Comparison of ENCODE assay signal across 8 mouse cellular contexts in genomic region chr12:55831101-55831500, GRCm38 (mm10). TPM values are rescaled to one million over a fixed set of nuclear protein-coding genes. Genes with fewer than 3 reads are reported as not detected.
DNase-seq lines count a peak whose midpoint lies in the region; ATAC-seq lines count a peak whose summit lies in the region.

No protein-coding gene starts in this region.

- no peaks in the 10 kb centered on the region for H3K4me1 ChIP-seq in hindbrain, embryonic 10.5 days (replicated peaks)
- H3K4me1 ChIP-seq in hindbrain, embryonic 13.5 days (replicated peaks) = no peaks in the 10 kb centered on the region

- peak; percentile 62 for DNase-seq in hindbrain, embryonic 10.5 days (ENCODE audit: low spot score)
- DNase-seq in adrenal gland, adult 18-20 months (ENCODE audit: low spot score in 2 of 2) = peak; percentile 74 to 77
- DNase-seq in embryo, embryonic 10 days (ENCODE audit: low spot score) = peak; percentile 77
- peak; percentile 77 to 83 for DNase-seq in heart, postnatal 14 days
- DNase-seq in left cerebral cortex, postnatal 10 days (ENCODE audit: extremely low spot score in 1 of 2, low spot score in 2 of 2) = peak; percentile 63 to 71
- DNase-seq in naive thymus-derived CD4-positive, alpha-beta T cell, adult 2 months (ENCODE audit: low read depth) = peak; percentile 75
- peak; percentile 84 for DNase-seq in testis, postnatal 10 days (ENCODE audit: low spot score)

- no peak overlapping the region for H3K27ac ChIP-seq in hindbrain, embryonic 10.5 days
- no peak overlapping the region for H3K27ac ChIP-seq in hindbrain, embryonic 13.5 days

- no peaks in the 10 kb centered on the region for H3K9me3 ChIP-seq in hindbrain, embryonic 10.5 days
- no peaks in the 10 kb centered on the region for H3K9me3 ChIP-seq in hindbrain, embryonic 13.5 days

- ATAC-seq in hindbrain, embryonic 13.5 days (ENCODE audit: low FRiP score) = no peak

- no peak overlapping the region for H3K4me3 ChIP-seq in hindbrain, embryonic 10.5 days
- no peak overlapping the region for H3K4me3 ChIP-seq in hindbrain, embryonic 13.5 days

- intact Hi-C loops in heart, postnatal 14 days (cut with DNase I) = loop anchor here (1.0 to 10.0 kb wide), 4 partner anchors 53 to 526 kb away; partner anchors contain the start of genes Nfkbia and Ppp2r3c
- intact Hi-C loops in left cerebral cortex, postnatal 10 days (cut with DNase I) = loop anchor here (10.0 kb wide), 2 partner anchors 326 to 516 kb away; no protein-coding TSS in a partner anchor

- no peak overlapping the region for H3K9ac ChIP-seq in hindbrain, embryonic 13.5 days

- WGBS in hindbrain, embryonic 10.5 days = 20% methylated on average over 2 of the region's 2 CpGs
- 26% methylated on average over 2 of the region's 2 CpGs for WGBS in hindbrain, embryonic 13.5 days

- no peaks in the 10 kb centered on the region for H3K36me3 ChIP-seq in hindbrain, embryonic 10.5 days
- no peaks in the 10 kb centered on the region for H3K36me3 ChIP-seq in hindbrain, embryonic 13.5 days

- H3K4me2 ChIP-seq in hindbrain, embryonic 13.5 days = no peak overlapping the region

- H3K27me3 ChIP-seq in hindbrain, embryonic 10.5 days (ENCODE audit: insufficient read depth, poor library complexity, severe bottlenecking) = no peaks in the 10 kb centered on the region
- no peaks in the 10 kb centered on the region for H3K27me3 ChIP-seq in hindbrain, embryonic 13.5 days

RNA-seq across cellular contexts. Expression of gene Brms1l, which starts 5.0 kb away (rescaled TPM):
- polyA plus RNA-seq in hindbrain, embryonic 10.5 days (2016; fragmentation: Nextera tagmentation; extraction: Ambion mirVana) = 31.8 and 34.9 TPM in 2 replicates
- polyA plus RNA-seq in hindbrain, embryonic 13.5 days (2015; fragmentation: Nextera tagmentation; extraction: Ambion mirVana) = 51.5 and 53.1 TPM in 2 replicates
- 10 to 100 TPM; 28.1 to 35.1 TPM for total RNA-seq in adrenal gland, adult 18-20 months (2021)
- total RNA-seq in heart, postnatal 14 days (2021) = 10 to 100 TPM; 22.3 to 23.9 TPM
- 10 to 100 TPM; 57.7 to 65.7 TPM for total RNA-seq in left cerebral cortex, postnatal 10 days (2021)

RNA-seq across cellular contexts. Expression of gene Ralgapa1, which starts 10.1 kb away (rescaled TPM):
- polyA plus RNA-seq in hindbrain, embryonic 10.5 days (2016; fragmentation: Nextera tagmentation; extraction: Ambion mirVana) = 11.0 and 11.7 TPM in 2 replicates
- polyA plus RNA-seq in hindbrain, embryonic 13.5 days (2015; fragmentation: Nextera tagmentation; extraction: Ambion mirVana) = 21.9 and 22.2 TPM in 2 replicates
- total RNA-seq in adrenal gland, adult 18-20 months (2021) = 10 to 100 TPM; 52.2 to 62.6 TPM
- 10 to 100 TPM; 59.2 to 59.5 TPM for total RNA-seq in heart, postnatal 14 days (2021)
- 100 to 1,000 TPM; 111 to 120 TPM for total RNA-seq in left cerebral cortex, postnatal 10 days (2021)
